Mouse (Mus musculus): Measurements from ENCODE around the gene Mcrip2.

Gene Mcrip2

GRCm38 (mm10) chr17:25868601-25869191 lies at the start of gene Mcrip2:
Gene Mcrip2, minus strand, starts transcription at chr17:25868764.
- peak; percentile 83 for DNase-seq (ENCODE audit: inconsistent ontology term)

GRCm38 (mm10) chr17:25918037-25918750 lies 49.6 kb upstream of the Mcrip2 start:
- DNase-seq (ENCODE audit: inconsistent ontology term): no peak

- DNase-seq (ENCODE audit: inconsistent ontology term): no peak
These were observed 48.5 kb upstream of the Mcrip2 start for GRCm38 (mm10) chr17:25916931-25917647.

GRCm38 (mm10) chr17:25914295-25914694 lies 45.7 kb upstream of the Mcrip2 start:
- no peak for DNase-seq (ENCODE audit: inconsistent ontology term)

- DNase-seq (ENCODE audit: inconsistent ontology term): no peak
These were observed 45.3 kb upstream of the Mcrip2 start for GRCm38 (mm10) chr17:25913877-25914275.

GRCm38 (mm10) chr17:25913186-25913876 lies 44.8 kb upstream of the Mcrip2 start:
- no peak for DNase-seq (ENCODE audit: inconsistent ontology term)

- DNase-seq (ENCODE audit: inconsistent ontology term): peak; percentile 77
These were observed 43.3 kb upstream of the Mcrip2 start for GRCm38 (mm10) chr17:25911816-25912215.

GRCm38 (mm10) chr17:25907640-25908039 lies 39.1 kb upstream of the Mcrip2 start:
- no peak for DNase-seq (ENCODE audit: inconsistent ontology term)

GRCm38 (mm10) chr17:25903061-25903460 lies 34.5 kb upstream of the Mcrip2 start:
- no peak for DNase-seq (ENCODE audit: inconsistent ontology term)

- no peak for DNase-seq (ENCODE audit: inconsistent ontology term)
These were observed 31.6 kb upstream of the Mcrip2 start for GRCm38 (mm10) chr17:25900193-25900592.

GRCm38 (mm10) chr17:25895891-25896290 lies 27.3 kb upstream of the Mcrip2 start:
- peak; percentile 74 for DNase-seq (ENCODE audit: inconsistent ontology term)

- no peak for DNase-seq (ENCODE audit: inconsistent ontology term)
These were observed 26.9 kb upstream of the Mcrip2 start for GRCm38 (mm10) chr17:25895415-25895814.

- DNase-seq (ENCODE audit: inconsistent ontology term): peak; percentile 68
These were observed 25.5 kb upstream of the Mcrip2 start for GRCm38 (mm10) chr17:25893975-25894617.

GRCm38 (mm10) chr17:25888837-25889236 lies 20.3 kb upstream of the Mcrip2 start:
- no peak for DNase-seq (ENCODE audit: inconsistent ontology term)

- no peak for DNase-seq (ENCODE audit: inconsistent ontology term)
These were observed 18.9 kb upstream of the Mcrip2 start for GRCm38 (mm10) chr17:25887467-25887866.

- DNase-seq (ENCODE audit: inconsistent ontology term): no peak
These were observed 18.2 kb upstream of the Mcrip2 start for GRCm38 (mm10) chr17:25886806-25887205.

GRCm38 (mm10) chr17:25885636-25886035 lies 17.1 kb upstream of the Mcrip2 start:
- DNase-seq (ENCODE audit: inconsistent ontology term): no peak

- no peak for DNase-seq (ENCODE audit: inconsistent ontology term)
These were observed 15.3 kb upstream of the Mcrip2 start for GRCm38 (mm10) chr17:25883824-25884223.

GRCm38 (mm10) chr17:25883268-25883667 lies 14.7 kb upstream of the Mcrip2 start:
- no peak for DNase-seq (ENCODE audit: inconsistent ontology term)

- no peak for DNase-seq (ENCODE audit: inconsistent ontology term)
These were observed 13.7 kb upstream of the Mcrip2 start for GRCm38 (mm10) chr17:25882306-25882705.

- peak; percentile 62 for DNase-seq (ENCODE audit: inconsistent ontology term)
These were observed 13.1 kb upstream of the Mcrip2 start for GRCm38 (mm10) chr17:25881691-25882090.
